Mouse (Mus musculus) gastrocnemius, postnatal 36 days (tissue): ENCODE measurements around the gene Wdr18. TPM values are rescaled to one million over a fixed set of nuclear protein-coding genes. Genes with fewer than 3 reads are reported as not detected.
A peak's percentile ranks its signal among the peaks of the same experiment; 100 is the strongest.

Experiments used
- DNase-seq, 2 experiments: peaks; one replicate each; pipeline ENCODE4 v3.0.0; 2022
- intact Hi-C: fragments of 180-260 bp; cut with DNase I; formaldehyde crosslinking; loops from one replicate; pipeline ENCODE4 v1.15.1; 2025
- total RNA-seq, 2 experiments: library from RNA; stranded (reverse); gene quantifications; 2 replicates each; pipeline ENCODE4 v1.2.3; 2021

Wdr18 gene
- total RNA-seq, 2 experiments from 2014 or later = 17.5 to 23.9 TPM

DNA sequence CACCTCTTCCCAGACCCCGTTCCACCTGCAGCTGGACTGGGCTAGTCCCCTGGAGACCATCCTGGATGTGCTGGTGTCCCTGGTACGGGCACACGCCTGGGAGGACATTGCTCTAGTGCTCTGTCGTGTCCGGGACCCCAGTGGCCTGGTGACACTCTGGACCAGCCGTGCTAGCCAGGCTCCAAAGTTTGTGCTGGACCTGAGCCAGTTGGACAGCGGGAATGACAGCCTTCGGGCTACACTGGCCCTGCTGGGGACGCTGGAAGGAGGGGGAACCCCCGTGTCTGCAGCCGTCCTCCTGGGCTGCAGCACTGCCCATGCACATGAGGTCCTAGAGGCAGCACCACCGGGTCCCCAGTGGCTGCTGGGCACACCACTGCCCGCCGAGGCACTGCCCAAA is 12.9 kb downstream of the Wdr18 start:
- no peak for DNase-seq
- intact Hi-C loops = no loop called here

DNA sequence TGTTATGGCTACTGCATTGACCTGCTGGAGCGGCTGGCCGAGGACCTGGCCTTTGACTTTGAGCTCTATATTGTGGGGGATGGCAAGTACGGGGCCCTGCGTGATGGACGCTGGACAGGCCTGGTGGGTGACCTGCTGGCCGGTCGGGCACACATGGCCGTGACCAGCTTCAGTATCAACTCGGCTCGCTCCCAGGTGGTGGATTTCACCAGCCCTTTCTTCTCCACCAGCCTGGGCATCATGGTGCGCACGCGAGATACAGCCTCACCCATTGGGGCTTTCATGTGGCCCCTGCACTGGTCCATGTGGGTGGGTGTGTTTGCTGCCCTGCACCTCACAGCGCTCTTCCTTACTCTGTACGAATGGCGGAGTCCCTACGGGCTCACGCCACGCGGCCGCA is 14.1 kb downstream of the Wdr18 start:
- no peak for DNase-seq
- intact Hi-C loops = no loop called here

DNA sequence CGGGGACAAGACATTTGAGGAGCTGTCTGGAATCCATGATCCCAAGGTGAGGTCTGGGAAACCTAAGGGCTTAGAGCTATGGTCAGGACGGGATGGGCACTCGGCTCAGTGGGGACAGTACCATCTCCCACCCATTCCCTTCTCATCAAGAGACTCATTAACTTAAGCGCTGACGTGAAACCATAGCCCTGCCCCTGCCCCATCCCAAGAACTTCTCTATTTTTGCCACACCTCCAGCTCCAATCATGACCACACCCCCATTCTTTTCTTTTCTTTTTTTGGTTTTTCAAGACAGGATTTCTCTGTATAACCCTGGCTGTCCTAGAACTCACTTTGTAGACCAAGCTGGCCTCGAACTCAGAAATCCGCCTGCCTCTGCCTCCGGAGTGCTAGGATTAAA is 14.7 kb downstream of the Wdr18 start:
- DNase-seq = no peak
- intact Hi-C loops = no loop called here

DNA sequence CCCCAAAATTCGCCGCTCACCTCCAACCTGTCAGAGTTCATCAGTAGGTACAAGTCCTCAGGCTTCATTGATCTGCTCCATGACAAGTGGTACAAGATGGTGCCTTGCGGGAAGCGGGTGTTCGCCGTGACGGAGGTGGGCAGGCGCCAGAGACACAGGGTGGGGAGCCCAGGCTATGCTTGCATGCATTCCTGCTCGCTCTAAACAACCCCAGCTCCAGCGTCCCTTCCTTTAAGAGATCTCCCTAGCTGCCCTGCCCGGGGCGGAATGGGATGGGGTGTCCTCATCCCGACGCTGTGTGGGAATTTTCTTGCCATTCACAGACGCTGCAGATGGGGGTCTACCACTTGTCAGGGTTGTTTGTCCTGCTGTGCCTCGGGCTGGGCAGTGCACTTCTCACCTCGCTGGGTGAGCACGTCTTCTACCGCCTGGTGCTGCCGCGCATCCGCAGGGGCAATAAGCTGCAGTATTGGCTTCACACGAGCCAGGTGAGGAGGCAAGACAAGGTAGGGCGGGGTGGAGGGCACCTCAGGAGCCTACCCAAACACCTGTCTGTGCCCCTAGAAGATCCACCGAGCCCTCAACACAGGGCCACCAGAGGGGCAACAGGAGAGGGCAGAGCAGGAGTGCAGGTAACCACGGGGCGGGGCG is 16.2 kb downstream of the Wdr18 start:
- intact Hi-C loops = no loop called here
- no peak for DNase-seq

DNA sequence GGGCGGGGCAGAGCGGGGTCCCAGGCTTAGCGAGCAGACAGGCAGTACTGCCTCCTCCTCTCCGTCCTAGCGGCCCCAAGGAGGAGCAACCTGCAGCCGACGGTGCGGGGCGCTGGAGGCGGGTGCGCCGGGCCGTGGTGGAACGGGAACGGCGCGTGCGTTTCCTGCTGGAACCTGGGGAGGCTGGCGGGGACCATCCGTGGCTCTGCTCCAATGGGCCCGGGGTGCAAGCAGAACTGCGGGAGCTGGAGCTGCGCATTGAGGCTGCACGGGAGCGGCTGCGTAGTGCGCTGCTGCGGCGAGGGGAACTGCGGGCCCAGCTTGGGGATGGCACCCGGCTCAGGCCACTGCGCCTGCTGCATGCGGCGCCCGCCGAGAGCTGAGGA is 16.8 kb downstream of the Wdr18 start:
- intact Hi-C loops = no loop called here
- no peak for DNase-seq

DNA sequence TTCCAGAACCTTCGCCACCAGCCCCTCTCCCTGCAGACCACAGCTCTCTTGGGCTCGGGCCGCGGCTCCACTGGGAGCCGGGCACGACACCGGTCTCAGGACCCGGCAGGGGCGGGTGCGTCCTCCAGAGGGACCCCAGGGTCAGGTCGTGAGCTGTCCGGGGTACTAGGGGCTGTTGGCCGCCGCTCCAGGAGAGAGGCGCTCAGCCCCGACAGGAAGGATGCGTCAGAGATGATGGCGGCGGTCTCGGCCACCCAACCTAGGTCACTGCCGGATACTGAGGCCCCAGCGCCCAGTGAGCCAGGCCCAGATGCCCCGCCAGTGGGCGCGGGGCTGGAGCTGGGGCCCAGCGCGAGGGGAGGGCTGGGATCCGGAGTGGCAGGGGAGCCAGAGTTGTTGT is 17.4 kb downstream of the Wdr18 start:
- intact Hi-C loops = no loop called here
- no peak for DNase-seq

DNA sequence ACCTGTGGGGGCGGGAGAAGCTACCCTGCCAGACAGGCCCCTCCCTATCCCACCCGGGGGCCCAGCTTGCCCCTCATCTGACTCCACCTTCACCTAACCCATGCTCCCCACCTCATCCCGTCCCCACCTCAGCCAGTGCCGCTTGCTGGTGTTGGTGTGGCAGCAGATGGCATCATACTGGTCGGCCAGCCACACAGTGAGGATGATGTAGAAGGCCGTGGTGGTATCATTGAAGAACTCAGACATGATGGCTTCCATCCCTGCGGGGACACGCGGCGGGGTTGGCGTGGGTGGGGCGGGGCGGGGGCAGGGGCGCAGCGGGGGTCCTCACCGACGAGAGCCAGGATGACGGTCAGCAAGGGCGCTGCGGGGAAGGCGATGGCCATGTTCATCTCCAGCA is 18.1 kb downstream of the Wdr18 start:
- no peak for DNase-seq
- intact Hi-C loops = no loop called here

DNA sequence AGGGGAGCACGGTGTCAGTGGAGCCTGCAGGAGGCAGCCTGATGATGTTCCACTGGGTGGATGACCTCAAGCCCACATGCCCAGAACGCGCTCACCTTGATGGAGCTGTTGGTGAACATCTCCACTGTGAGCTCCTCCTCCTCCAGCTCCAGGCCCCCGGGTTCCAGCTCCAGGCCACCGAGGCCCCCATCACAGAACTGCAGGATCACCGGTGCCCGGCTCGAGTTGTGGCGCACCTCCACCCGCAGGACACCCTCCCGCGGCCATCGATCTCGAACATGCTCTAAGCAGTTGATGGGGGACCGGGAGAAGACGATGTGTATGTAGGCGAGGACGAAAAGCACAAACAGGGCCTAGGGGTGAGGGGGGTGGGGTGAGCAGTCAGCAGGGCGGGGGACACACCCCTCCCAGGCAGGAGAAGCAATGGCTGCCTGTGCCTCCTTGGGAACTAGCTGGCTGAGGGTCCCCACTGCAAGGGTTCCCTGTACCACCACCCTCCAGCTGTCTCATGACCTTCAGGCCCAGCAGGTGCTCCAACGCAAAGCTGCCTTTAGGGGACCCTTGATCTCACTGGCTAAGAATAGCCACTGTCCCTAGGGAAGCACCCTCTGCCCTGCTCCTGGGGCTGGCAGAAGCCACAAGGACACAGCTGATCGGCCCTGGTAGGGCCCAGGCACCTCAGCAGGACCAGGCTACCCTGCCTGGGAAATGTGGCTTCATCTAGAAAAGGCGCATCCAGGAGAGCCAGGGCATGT is 19.6 kb downstream of the Wdr18 start:
- no peak for DNase-seq
- intact Hi-C loops = loop anchor here (2.0 kb wide), 1 partner anchor 15 kb away; no protein-coding TSS in a partner anchor

DNA sequence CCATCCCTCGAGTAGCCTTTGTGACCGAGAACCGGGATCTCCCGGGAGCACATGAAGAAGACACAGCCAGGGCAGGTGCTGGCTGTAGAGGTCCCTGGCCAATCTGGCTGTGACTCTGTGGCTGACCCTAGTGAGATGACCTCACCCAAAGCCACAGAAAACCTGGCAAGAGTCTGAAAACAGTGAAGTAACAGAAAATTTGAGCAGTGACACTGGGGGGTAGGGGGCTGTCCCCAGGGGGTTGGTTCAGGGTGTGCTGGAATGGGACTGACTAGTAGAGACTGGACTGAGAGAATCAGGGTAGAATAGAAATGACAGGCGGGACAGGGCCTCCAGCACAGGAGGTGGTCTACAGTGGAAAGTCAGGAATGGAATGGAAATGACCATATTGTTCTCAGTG is 23.3 kb downstream of the Wdr18 start:
- intact Hi-C loops = no loop called here
- no peak for DNase-seq

DNA sequence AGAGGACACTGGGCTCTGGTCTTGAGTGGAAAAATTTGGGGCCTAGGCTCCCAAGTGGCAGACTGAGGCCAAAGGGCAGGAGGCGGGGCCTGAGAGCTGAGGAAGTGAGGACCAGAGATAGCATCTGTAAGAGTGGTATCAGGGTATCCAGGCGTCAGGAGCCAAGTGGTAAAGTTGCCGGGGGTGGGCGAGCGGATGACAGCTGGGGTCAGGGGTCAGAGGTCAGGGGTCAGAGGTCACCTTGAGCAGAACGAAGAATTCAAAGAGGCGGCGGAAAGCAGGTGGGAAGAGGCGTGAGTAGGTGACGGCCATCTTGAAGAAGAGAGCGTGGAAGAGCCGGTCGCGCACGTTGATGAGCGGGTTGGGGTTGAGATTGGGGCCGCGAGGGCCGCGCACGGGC is 23.7 kb downstream of the Wdr18 start:
- intact Hi-C loops = no loop called here

DNA sequence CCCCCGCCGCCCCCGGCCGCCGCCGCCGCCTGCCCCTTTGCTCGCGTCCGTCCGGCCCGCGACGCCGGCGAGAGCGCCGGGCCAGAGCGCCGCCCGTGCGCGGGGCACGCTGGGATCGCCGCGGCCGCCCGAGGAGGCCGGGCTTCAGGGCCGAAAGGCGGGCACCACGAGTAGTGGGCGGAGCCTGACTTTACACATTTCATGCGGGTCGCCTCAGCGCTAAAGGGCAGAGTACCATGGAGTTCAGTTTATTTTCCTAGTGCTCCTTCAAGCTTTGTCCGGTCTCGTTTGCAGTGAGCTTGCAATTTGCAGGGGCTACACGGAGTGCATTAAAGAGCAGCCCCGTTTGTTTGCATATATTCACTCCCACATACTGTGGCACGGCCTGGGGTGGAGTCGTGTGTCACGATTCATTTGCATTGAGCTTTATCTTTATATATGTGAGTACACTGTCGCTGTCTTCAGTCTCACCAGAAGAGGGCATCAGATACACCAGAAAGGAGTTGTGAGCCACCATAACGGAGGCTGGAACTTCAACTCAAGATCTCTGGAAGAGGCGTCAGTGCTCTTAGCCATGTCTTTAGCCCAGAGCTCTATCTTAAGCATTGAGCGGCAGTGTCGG is 24.4 kb downstream of the Wdr18 start, which contains the start of gene Tmem259:
Gene Tmem259 (minus strand): TSS at position 136 of the 622 bp plus-strand sequence.
- peak; percentile 78 to 83 for DNase-seq
- intact Hi-C loops = no loop called here

More for the DNA sequence above, 23.7 kb downstream of the Wdr18 start:
- DNase-seq = peak; percentile 45 to 49

DNA sequence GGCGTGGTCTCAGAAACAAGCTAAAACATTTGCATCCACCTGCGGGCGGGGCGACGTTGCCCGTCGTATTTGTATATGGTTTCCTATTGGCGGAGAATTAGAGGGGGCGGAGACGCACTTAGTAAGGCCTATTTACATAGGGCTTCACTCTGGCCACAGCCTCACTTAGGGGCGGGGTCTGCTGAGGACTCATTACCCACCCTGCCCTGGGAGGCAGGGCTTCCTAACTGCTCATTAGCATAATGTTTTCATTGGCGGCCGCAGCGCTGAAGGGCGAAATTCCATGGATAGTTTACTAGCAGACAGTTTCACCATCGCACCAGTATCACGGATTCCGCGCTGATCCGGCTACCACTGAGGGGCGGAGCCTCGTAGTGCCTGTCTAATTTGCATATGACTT is 24.9 kb downstream of the Wdr18 start:
- DNase-seq = peak; percentile 94
- intact Hi-C loops = loop anchor here (5.0 kb wide), 1 partner anchor 127 kb away; no protein-coding TSS in a partner anchor

DNA sequence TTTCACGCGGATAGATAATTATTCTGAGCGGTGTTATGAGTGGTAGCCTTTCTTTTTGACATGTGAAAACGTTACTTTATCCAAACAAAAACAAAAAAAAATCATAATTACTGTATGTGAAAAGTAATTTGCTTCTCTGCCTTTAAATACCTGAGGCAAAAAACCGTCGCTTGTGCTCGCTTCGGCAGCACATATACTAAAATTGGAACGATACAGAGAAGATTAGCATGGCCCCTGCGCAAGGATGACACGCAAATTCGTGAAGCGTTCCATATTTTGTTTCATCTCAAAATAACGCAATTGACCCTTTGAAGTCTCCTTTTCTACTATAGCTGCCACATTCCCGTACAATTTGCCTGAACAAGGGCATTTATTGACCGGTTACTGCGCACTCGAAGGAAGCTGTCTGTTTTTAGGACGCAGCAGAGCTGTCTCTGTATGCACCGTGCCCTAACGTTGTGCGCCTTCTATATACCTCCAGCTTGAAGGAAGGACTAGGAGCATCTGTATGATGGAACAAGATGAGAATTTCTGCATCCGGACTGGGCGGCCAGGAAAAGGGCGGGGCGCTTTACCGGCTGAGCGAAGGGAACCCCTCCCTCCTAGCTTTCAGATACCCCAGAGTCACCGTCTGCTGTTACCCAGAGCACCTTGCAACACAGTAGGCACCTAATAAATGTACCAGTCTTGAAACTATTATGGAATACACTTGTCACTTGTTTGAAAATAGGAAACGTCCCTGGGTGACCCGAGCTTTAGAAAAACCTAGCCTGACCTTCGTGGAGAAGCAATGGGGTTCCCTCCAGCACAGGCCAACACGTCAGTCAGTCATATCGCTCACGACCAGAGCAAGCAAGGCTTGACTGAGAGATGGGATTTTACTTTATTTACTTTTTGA is 25.6 kb downstream of the Wdr18 start:
- peak in 1 of 2 experiments; percentile 59 for DNase-seq
- intact Hi-C loops = loop anchor here (5.0 kb wide), 1 partner anchor 127 kb away; no protein-coding TSS in a partner anchor

DNA sequence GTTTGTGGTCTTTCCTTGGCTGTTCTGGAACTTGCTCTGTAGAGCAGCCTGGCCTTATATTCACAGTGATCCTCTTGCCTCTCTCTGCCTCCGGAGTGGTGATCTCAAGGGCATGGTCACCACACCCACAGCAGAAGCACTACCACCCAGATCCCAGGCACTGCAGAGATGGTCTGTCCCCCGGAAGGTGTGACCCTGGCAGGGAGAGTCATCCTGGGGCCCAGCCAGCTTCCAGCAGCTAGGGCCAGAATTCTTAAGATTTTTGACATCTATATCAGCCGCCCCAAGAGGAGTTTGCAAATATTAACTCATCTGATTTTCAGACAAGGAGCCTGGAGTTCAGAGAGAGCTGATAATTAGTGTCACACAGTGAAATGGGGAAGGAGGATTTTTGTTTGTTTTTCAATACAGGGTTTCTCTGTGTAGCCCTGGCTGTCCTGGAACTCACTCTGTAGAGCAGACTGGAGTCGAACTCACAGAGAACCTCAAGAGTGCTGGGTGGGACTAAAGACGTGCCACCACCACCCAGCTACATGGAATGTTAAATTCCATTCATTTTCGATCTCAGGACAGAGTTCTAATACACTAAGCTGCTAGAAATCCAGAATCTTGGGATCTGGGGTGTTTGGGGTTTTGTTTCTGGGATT is 26.4 kb downstream of the Wdr18 start:
- DNase-seq = peak; percentile 50
- intact Hi-C loops = loop anchor here (5.0 kb wide), 1 partner anchor 126 kb away; no protein-coding TSS in a partner anchor

DNA sequence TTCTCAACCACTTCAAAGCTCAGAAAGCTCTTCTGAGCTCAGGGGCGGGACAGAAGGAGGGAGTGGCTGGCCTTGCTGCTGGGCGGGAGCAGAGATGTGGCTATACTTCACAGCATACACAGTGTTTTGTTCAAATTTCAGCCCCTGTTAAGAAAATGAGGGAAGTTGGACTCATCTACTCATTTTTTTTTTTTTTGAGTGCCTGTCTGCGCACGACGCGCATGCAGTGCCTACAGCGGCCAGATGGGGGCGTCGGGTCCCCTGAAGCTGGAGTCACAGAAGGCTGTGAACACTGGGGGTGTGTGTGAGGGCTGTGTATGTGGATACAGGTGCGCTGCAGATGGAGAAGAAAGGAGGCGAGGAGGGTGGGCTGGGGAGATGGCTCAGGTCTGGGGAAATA is 27.0 kb downstream of the Wdr18 start:
- intact Hi-C loops = loop anchor here (5.0 kb wide), 1 partner anchor 125 kb away; no protein-coding TSS in a partner anchor

DNA sequence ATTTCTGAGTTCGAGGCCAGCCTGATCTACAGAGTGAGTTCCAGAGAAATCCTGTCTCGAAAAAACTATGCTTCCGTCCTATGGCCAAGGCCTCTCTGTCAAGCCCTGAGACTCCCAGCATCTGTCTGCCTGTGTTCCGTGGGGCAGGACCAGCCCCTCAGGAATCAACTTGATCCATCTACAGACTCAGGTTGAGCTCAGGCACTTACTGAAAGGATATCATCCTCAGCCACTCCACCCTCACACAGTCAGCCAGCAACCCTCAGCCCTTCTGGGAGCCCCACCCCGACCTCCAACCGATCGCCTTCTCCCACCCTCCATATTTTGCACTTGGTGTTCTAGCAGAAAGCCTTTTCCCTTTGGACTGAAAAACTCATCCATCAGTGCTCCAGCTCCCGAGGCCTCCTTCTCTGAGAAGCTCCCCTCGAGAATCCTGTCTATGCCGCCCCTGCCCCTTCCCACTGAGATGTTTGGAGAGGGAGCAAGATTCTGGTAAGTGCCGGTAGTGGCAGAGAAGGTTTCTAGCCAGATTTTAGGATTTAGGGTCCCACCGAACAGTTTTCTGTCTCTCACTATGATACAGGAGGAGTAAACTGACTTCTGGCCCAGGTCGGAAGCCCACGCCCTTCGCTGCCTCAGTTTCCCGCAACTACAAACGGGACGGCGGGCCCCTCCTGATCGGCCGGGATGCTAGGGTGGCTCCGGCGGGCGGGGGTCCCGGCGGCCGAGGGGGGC is 28.0 kb downstream of the Wdr18 start:
- intact Hi-C loops = loop anchor here (5.0 kb wide), 1 partner anchor 124 kb away; no protein-coding TSS in a partner anchor

More for the DNA sequence above, 27.0 kb downstream of the Wdr18 start:
- peak; percentile 76 to 85 for DNase-seq

DNA sequence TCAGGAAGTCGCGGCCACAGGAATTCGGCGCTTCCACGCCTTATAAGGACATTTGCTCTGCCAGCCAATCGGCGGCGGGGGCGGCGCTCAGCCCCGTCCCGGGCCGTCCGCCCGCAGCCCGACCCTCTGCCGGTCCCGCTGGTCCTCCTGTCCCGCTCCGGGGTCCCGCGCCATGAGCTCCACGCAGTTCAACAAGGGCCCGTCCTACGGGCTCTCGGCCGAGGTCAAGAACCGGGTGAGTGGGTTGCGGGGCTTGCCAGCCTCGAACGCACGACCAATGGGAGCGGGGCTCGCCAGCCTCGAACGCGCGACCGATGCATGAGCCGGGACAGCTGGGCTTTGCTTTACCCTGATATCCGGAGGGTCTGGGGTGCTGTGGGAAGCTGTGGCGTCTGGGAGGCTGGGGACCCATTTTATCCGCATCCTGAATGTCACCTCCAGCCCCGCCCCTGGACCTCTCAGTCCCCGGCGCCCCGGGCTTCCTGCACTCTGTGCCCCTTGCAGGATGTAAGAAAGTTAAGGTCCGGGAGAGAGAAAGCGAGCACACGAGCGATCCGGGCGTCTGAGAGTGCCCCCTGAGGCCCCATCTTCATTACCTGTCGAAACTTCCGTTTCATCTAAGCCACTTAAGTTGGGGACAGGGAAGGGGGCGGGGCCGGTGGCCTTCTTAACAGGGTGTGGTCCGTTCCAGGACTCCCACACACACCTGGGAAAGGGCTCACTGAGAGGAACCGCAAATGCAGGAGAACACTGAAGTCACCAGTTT is 28.7 kb downstream of the Wdr18 start, which contains the start of gene Cnn2:
Gene Cnn2 (plus strand): TSS at position 79 of the 766 bp plus-strand sequence.
- intact Hi-C loops = loop anchor here (5.0 kb wide), 1 partner anchor 124 kb away; no protein-coding TSS in a partner anchor
- DNase-seq = peak; percentile 36 to 44

More for the DNA sequence above, 28.0 kb downstream of the Wdr18 start:
- DNase-seq = no peak

DNA sequence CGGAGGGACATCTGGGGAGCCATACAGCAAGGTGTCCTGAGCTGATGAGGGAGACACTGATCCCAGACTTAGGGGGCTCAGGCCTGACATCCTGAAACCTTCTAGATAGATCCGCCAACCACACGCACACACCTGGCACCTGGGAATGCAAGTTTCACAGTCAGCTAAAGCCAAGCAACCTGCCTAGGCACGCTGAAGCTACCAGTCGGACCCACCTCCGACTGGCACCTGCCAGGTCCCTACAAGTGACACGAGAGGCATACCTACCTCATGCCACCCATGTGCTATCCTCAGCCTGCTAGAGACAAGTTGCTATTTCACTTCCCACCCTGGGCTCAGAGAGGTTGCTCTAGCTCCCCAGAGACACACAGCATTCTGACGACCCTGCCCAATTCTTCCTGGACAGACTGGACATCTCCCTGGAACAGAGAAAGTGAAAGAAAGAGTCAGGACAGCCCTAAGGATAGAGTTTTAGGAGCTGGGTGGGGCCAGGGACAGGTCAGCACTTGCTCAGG is 29.4 kb downstream of the Wdr18 start:
- DNase-seq = no peak
- intact Hi-C loops = loop anchor here (5.0 kb wide), 1 partner anchor 123 kb away; no protein-coding TSS in a partner anchor
